Mouse (Mus musculus): ENCODE data around the gene 2410131K14Rik. TPM values are rescaled to one million over a fixed set of nuclear protein-coding genes. Genes with fewer than 3 reads are reported as not detected.
A peak's percentile ranks its signal among the peaks of the same experiment; 100 is the strongest.

Gene 2410131K14Rik
- 10.1 and 10.7 TPM in 2 replicates for polyA plus RNA-seq (2014; fragmentation: Nextera tagmentation; extraction: Ambion mirVana)

DNA sequence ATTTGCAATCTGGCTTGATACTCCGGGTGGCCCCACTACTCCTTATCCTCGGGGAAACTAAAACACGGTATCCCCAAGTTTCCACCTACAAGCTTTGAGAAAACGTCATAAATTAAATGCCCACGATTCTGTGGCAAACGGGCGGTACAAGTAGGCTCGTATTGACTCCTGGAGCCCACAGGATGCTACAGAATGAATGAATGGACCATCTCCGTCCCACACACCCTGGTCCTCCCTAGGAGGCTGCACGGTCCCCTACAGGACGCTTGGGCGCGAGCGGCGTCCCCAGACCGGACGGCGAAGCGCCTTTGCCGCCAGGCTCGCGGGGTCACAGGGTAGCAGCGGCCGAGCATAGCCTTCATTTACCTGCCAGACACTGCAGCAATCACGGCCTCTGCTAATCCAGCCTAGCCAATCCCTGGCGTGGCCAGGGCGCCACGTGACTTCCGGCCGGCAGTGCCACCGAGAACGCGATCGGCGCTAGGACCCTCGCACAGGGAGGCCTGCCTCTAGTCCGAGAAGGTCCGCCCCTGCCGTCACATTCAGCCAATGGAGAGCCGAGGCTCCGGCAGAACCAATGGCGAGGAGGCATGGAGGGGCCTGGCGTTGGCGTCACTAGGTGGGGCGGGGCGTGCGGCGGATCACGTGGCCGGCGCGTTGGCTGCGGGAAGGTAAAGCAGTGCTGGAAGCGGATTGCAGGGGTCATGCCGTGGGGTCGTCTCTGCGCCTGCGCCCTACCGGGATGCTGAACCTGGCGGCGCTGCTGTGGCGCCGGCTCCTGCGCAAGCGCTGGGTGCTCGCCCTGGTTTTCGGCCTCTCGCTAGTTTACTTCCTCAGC is at the start of gene 2410131K14Rik, which contains the start of gene Rnft2:
Gene 2410131K14Rik, plus strand, starts transcription at position 622 of the 838 bp plus-strand sequence.
Gene Rnft2, minus strand, starts transcription at position 511 of the 838 bp plus-strand sequence.
- Histone ChIP-seq H3K36me3 (ENCODE audit: control insufficient read depth, insufficient read depth, low read length) (peaks cover 21% of the 10 kb centered on the region; the same call in 1 of the 2 replicates), H3K4me1 (ENCODE audit: control insufficient read depth, insufficient read depth, low read length) (peaks cover 23% of the 10 kb centered on the region), H3K27me3 (replicated peaks; ENCODE audit: control insufficient read depth, insufficient read depth, low read length) (no peaks in the 10 kb centered on the region), H3K9ac (ENCODE audit: low read depth, low read length) (peak within 1 kb of the TSS; percentile 76), H3K9me3 (ENCODE audit: control insufficient read depth, low read length) (no peaks in the 10 kb centered on the region), H3K27ac (replicated peaks; ENCODE audit: low read depth, low read length) (peak within 1 kb of the TSS; percentile 84), H3K4me2 (ENCODE audit: low read depth, low read length) (peak within 1 kb of the TSS; percentile 66), H3K4me3 (ENCODE audit: low read depth, low read length) (peak within 1 kb of the TSS; percentile 65)
- peak; percentile 100 for ATAC-seq (ENCODE audit: low read depth)
- under 1% methylated on average over 39 of the region's 68 CpGs for WGBS
- peak; percentile 100 for DNase-seq (ENCODE audit: low spot score)

DNA sequence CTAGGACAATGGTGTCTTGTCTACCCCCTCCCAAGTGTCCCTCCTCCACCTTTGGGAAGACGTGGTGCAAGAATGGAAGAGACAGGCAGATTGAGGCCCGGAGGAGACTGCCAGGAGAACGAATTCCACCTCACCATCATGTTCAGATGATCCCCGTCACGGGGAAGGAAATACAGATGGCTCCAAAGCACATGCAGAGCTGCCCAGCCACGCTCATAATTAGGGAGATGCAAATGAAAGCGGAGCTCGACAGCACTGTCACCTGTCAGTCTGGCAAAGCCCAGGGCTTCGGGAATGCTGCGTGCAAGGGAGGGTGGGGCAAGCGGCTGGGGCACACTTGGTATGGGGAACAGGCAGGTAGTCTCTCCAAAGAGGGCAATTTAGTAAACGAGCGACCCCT is 47.6 kb upstream of the 2410131K14Rik start:
- Histone ChIP-seq H3K4me2 (ENCODE audit: low read depth, low read length) (no peak overlapping the region), H3K27ac (replicated peaks; ENCODE audit: low read depth, low read length) (no peak overlapping the region), H3K9ac (ENCODE audit: low read depth, low read length) (no peak overlapping the region), H3K4me1 (ENCODE audit: control insufficient read depth, insufficient read depth, low read length) (no peaks in the 10 kb centered on the region), H3K36me3 (ENCODE audit: control insufficient read depth, insufficient read depth, low read length) (no peaks in the 10 kb centered on the region), H3K27me3 (replicated peaks; ENCODE audit: control insufficient read depth, insufficient read depth, low read length) (no peaks in the 10 kb centered on the region), H3K4me3 (ENCODE audit: low read depth, low read length) (no peak overlapping the region), H3K9me3 (ENCODE audit: control insufficient read depth, low read length) (no peaks in the 10 kb centered on the region)
- WGBS = 65% methylated on average over 13 of the region's 13 CpGs
- ATAC-seq (ENCODE audit: low read depth) (no peak), DNase-seq (ENCODE audit: low spot score) (no peak)

DNA sequence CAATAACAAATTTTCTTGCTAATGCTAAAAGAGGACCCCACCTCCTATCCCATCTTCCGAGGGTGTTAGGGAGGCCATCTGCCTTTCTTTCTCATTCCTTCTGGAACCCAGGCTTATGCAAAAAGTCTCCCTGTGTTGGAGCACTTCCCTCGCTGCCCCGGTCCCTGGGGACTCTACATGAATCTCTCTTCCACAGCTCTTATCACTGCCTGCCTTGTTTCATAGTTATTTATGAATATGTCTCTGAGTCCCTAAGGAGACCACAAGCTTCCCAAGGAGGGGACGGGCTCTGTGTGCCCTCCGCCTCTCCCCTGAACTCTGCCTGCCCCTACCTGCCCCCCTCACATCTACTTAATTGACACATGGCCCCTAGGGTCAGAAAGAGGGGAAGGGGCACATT is 45.4 kb upstream of the 2410131K14Rik start:
- DNase-seq (ENCODE audit: low spot score) (no peak), ATAC-seq (ENCODE audit: low read depth) (no peak)
- H3K4me3 ChIP-seq (ENCODE audit: low read depth, low read length) = no peak overlapping the region
- H3K27ac ChIP-seq (replicated peaks; ENCODE audit: low read depth, low read length) = no peak overlapping the region
- H3K4me1 ChIP-seq (ENCODE audit: control insufficient read depth, insufficient read depth, low read length) = no peaks in the 10 kb centered on the region
- H3K36me3 ChIP-seq (ENCODE audit: control insufficient read depth, insufficient read depth, low read length) = no peaks in the 10 kb centered on the region
- H3K9me3 ChIP-seq (ENCODE audit: control insufficient read depth, low read length) = no peaks in the 10 kb centered on the region
- no peaks in the 10 kb centered on the region for H3K27me3 ChIP-seq (replicated peaks; ENCODE audit: control insufficient read depth, insufficient read depth, low read length)
- H3K4me2 ChIP-seq (ENCODE audit: low read depth, low read length) = no peak overlapping the region
- H3K9ac ChIP-seq (ENCODE audit: low read depth, low read length) = no peak overlapping the region
- 56% methylated on average over 5 of the region's 5 CpGs for WGBS

DNA sequence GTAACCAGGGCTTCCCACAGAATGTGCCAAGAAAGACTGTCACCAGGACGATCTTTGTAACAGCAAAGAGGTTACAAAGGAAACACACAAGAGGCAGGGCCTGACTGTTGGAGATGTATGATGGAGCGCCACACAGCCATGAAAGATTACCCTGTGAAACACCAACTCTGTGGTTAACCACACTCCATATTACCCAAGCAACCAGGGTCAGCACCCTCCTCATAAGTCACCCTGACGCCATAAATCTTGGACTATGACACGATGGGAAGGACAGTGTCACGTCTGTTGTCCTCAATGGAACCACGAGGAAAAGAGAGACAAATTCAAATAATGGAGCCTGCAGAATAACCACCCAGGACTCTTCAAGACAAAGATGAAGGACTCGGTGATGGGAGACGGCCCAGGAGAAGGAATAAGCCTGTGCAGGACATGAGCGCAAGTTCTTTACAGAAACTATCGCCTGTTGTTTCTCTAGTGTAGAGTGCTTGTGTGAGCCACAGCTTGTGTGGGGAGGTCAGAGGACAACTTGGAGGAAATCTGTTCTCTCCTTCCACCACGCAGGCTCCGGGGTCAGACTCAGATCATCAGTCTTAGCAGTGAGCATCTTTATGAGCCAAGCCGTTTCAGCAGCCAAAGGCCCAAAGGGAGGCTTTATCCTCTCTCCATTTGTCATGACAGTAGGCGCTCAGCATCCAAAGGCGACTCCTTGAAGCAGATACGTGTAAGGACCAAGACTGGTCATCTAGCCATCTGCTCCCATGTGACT is 40.2 kb upstream of the 2410131K14Rik start:
- DNase-seq (ENCODE audit: low spot score) = no peak
- H3K27me3 ChIP-seq (replicated peaks; ENCODE audit: control insufficient read depth, insufficient read depth, low read length) = no peaks in the 10 kb centered on the region
- WGBS = 79% methylated on average over 16 of the region's 16 CpGs
- H3K27ac ChIP-seq (replicated peaks; ENCODE audit: low read depth, low read length) = no peak overlapping the region
- no peak overlapping the region for H3K4me2 ChIP-seq (ENCODE audit: low read depth, low read length)
- no peak overlapping the region for H3K9ac ChIP-seq (ENCODE audit: low read depth, low read length)
- no peaks in the 10 kb centered on the region for H3K4me1 ChIP-seq (ENCODE audit: control insufficient read depth, insufficient read depth, low read length)
- no peak overlapping the region for H3K4me3 ChIP-seq (ENCODE audit: low read depth, low read length)
- H3K9me3 ChIP-seq (ENCODE audit: control insufficient read depth, low read length) = no peaks in the 10 kb centered on the region
- H3K36me3 ChIP-seq (ENCODE audit: control insufficient read depth, insufficient read depth, low read length) = no peaks in the 10 kb centered on the region
- ATAC-seq (ENCODE audit: low read depth) = no peak

DNA sequence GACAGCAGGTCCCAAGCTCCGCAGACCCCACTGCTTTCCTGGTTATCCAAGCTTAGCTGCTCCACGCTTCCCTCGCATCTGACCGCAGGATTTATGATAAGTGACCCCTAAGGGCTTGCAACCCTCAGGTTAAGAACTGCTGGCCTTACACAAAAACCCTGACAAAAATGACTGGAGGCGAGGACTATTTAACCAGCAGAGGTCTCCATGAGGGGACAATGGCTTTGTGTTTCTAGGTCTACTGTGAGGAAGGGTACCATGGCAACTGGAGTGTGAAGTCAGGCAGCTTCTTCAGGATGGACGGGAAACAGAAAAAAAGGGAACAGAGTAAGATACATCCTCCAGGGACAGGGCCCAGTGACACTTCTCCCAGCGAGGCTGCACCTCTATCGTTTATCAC is 39.2 kb upstream of the 2410131K14Rik start:
- Histone ChIP-seq H3K36me3 (ENCODE audit: control insufficient read depth, insufficient read depth, low read length) (no peaks in the 10 kb centered on the region), H3K27ac (replicated peaks; ENCODE audit: low read depth, low read length) (no peak overlapping the region), H3K27me3 (replicated peaks; ENCODE audit: control insufficient read depth, insufficient read depth, low read length) (no peaks in the 10 kb centered on the region), H3K4me3 (ENCODE audit: low read depth, low read length) (no peak overlapping the region), H3K9me3 (ENCODE audit: control insufficient read depth, low read length) (no peaks in the 10 kb centered on the region), H3K4me2 (ENCODE audit: low read depth, low read length) (no peak overlapping the region), H3K9ac (ENCODE audit: low read depth, low read length) (no peak overlapping the region), H3K4me1 (ENCODE audit: control insufficient read depth, insufficient read depth, low read length) (no peaks in the 10 kb centered on the region)
- no peak for DNase-seq (ENCODE audit: low spot score)
- 73% methylated on average over 8 of the region's 8 CpGs for WGBS
- no peak for ATAC-seq (ENCODE audit: low read depth)

DNA sequence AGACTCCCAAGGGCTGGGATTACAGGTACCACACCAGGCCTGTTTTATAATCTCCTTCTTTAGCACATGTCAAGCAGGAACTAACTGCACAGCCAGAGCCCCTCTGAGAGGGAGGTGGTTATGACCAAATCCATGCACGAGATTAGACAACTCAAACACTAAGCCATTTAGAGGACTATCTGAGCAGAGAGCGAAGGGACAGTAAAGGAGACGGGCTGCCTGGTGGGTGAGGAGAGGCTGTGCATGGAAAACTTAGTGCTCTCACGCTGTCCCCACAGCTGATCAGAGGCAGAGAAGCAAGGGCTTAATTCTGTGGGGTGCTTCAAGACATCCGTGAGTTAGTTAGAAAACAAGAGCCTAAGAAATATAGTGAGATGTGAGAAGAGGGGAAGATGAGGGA is 31.0 kb upstream of the 2410131K14Rik start:
- 22% methylated on average over 5 of the region's 5 CpGs for WGBS
- Histone ChIP-seq H3K4me3 (ENCODE audit: low read depth, low read length) (peak overlapping the region; percentile 31), H3K9ac (ENCODE audit: low read depth, low read length) (peak overlapping the region; percentile 49), H3K4me1 (ENCODE audit: control insufficient read depth, insufficient read depth, low read length) (peaks cover 5% of the 10 kb centered on the region; the same call in 1 of the 2 replicates), H3K27me3 (replicated peaks; ENCODE audit: control insufficient read depth, insufficient read depth, low read length) (no peaks in the 10 kb centered on the region), H3K4me2 (ENCODE audit: low read depth, low read length) (peak overlapping the region; percentile 57), H3K36me3 (ENCODE audit: control insufficient read depth, insufficient read depth, low read length) (no peaks in the 10 kb centered on the region), H3K27ac (replicated peaks; ENCODE audit: low read depth, low read length) (peak overlapping the region; percentile 46; the same call in 1 of the 2 replicates), H3K9me3 (ENCODE audit: control insufficient read depth, low read length) (no peaks in the 10 kb centered on the region)
- no peak for DNase-seq (ENCODE audit: low spot score)
- ATAC-seq (ENCODE audit: low read depth) = peak; percentile 41; the same call in 1 of the 2 replicates

DNA sequence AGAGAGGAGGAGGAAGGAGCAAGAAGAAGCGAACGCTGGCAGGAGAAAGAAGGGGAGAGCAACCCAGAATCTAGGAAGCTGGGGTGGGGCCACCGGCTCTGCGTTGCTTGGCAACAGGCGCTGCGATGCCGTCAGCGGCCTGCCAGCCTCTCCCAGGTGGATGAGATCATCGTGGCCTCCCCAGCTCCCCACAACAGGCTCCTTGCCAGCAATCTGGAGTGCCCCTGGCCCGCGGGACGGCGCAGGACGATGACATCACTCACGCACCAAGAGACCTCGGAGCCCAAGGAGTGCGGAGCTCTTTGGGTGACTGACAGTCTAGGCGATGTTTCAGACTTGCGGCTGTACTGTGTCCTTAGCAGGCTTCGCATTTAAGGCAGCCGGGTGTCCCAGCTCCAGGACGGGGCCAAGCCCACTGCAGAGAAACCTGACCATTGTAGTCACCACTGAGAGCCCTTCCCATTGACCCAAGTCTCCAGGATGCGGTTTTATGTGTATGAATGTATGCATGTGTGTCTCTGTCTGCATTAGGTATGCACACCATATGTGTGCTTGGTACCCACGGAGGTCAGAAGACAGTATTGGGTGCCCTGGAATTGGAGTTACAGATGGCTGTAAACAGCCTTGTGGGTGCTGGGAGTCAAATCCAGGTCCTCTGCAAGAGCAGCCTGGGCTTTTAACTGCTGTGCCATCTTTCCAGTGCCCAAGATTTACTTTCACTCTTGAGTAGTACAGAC is 30.4 kb upstream of the 2410131K14Rik start:
- DNase-seq (ENCODE audit: low spot score) (peak; percentile 92), ATAC-seq (ENCODE audit: low read depth) (peak; percentile 87)
- Histone ChIP-seq H3K27me3 (replicated peaks; ENCODE audit: control insufficient read depth, insufficient read depth, low read length) (no peaks in the 10 kb centered on the region), H3K27ac (replicated peaks; ENCODE audit: low read depth, low read length) (peak overlapping the region; percentile 46; the same call in 1 of the 2 replicates), H3K9ac (ENCODE audit: low read depth, low read length) (peak overlapping the region; percentile 49), H3K9me3 (ENCODE audit: control insufficient read depth, low read length) (no peaks in the 10 kb centered on the region), H3K36me3 (ENCODE audit: control insufficient read depth, insufficient read depth, low read length) (no peaks in the 10 kb centered on the region), H3K4me1 (ENCODE audit: control insufficient read depth, insufficient read depth, low read length) (peaks cover 5% of the 10 kb centered on the region; the same call in 1 of the 2 replicates), H3K4me3 (ENCODE audit: low read depth, low read length) (peak overlapping the region; percentile 31), H3K4me2 (ENCODE audit: low read depth, low read length) (peak overlapping the region; percentile 57)
- WGBS = 5% methylated on average over 24 of the region's 24 CpGs

DNA sequence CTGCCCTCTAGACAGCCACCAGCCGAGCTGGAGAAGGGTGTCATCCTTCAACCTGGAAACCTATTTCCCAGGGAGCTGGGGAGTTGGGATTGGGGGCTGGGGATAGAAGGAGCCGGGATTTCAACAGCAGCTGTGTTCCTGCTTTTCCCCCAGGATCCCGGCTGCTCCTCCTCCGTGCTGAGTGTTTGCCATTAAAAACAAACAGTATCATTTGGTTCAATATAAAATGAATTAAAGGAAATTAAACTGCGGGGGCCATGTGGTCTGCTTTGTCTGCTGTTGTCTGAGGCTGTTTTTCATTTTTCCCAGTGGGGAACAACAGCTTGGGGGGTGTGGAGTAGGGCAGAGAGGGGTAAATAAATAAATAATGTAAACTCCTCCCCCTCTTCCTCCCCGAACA is 27.6 kb upstream of the 2410131K14Rik start:
- peaks cover 5% of the 10 kb centered on the region; the same call in 1 of the 2 replicates for H3K4me1 ChIP-seq (ENCODE audit: control insufficient read depth, insufficient read depth, low read length)
- DNase-seq (ENCODE audit: low spot score) (peak; percentile 31), ATAC-seq (ENCODE audit: low read depth) (no peak)
- WGBS = 50% methylated on average over 6 of the region's 6 CpGs
- H3K4me2 ChIP-seq (ENCODE audit: low read depth, low read length) = no peak overlapping the region
- no peak overlapping the region for H3K9ac ChIP-seq (ENCODE audit: low read depth, low read length)
- H3K27me3 ChIP-seq (replicated peaks; ENCODE audit: control insufficient read depth, insufficient read depth, low read length) = no peaks in the 10 kb centered on the region
- 0 out of 2 replicates have a peak, but pooled peaks cover 4% of the 10 kb centered on the region for H3K36me3 ChIP-seq (ENCODE audit: control insufficient read depth, insufficient read depth, low read length)
- no peak overlapping the region for H3K27ac ChIP-seq (replicated peaks; ENCODE audit: low read depth, low read length)
- H3K4me3 ChIP-seq (ENCODE audit: low read depth, low read length) = no peak overlapping the region
- no peaks in the 10 kb centered on the region for H3K9me3 ChIP-seq (ENCODE audit: control insufficient read depth, low read length)
